Mouse (Mus musculus) heart, adult 2 months (tissue): ENCODE data around the gene Nfkbib.

Experiments
- CTCF ChIP-seq: fragments of 200-600 bp; IDR thresholded peaks from 2 replicates; pipeline ENCODE4 v1.8.1; 2022; ENCODE audit warnings: antibody characterized with exemption, mild to moderate bottlenecking, moderate library complexity
- EP300 ChIP-seq: fragments of 200-500 bp; IDR thresholded peaks from 2 replicates; pipeline ENCODE4 v1.6.1; 2011; ENCODE audit warnings: low read depth, low read length, control low read depth; ENCODE audit not compliant: insufficient read depth

DNA sequence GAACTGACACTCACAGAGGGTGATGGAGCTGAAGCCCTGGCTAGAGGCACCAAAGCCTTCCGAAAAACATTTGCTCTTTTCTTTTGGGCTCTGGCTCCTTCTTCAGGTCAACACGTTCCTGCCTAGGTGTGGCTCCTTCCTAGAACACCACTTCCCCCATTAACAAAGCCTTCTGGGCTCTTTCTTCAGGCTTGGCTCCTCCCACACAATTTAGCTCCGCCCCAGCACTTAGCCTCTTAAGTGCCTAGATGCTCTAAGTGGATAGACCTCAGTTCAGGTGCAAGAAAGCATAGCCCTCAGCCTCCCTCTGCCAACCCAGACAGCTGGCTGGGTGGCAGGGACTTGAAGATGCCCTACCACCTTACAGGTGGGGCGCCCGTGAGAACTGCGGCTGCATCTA lies 31.6 kb downstream of the Nfkbib start:
- no peak for TF ChIP-seq EP300
- TF ChIP-seq CTCF, result no peak
